Mouse (Mus musculus): ENCODE results near the gene Btbd9.

The Btbd9 gene

GRCm38 (mm10) chr17:30242647-30243046 lies 333.6 kb downstream of the Btbd9 start:
- no peak for DNase-seq (ENCODE audit: low spot score)

GRCm38 (mm10) chr17:30241720-30242322 lies 334.5 kb downstream of the Btbd9 start:
- DNase-seq (ENCODE audit: low spot score) = no peak

DNA sequence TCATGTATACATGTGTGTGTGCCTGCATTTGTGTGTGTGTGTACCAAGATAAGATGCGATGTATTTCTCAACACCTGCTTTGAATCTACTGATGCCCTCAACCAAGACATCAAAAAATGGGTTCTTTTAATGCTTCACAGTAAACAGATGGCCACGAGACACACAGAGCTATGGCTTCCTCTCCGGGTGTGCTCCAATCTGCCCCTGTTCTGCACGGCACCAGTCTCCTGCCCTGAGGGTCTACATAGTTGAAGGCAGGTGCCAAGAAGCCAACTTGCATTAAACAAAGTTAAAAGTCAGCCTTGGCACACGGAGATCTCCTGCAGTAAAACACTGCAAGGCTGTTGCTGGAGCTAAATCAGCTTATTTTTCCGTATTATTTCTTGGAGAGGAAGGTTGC lies 335.2 kb downstream of the Btbd9 start:
- no peak for DNase-seq (ENCODE audit: low spot score)

DNA sequence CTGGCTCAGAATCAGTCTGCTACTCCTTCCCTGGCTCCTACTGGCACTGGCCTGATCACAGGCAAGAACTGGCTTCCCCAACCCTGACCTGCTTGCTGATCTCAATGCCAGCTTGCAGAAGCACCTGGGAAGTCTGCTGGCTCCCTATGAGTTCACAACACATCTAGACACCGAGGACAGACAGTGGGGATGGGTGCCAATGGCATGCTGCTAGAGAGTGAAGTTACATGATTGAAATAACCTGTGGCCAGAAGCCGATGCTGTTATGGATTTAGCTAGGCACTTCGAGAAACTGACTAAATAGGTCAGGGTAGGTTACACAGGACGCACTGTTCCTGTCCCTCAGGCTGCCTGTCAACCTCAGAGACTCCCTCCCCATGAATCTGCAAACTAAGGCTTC lies 335.6 kb downstream of the Btbd9 start:
- DNase-seq (ENCODE audit: low spot score) = no peak

GRCm38 (mm10) chr17:30239458-30239857 lies 336.8 kb downstream of the Btbd9 start:
- no peak for DNase-seq (ENCODE audit: low spot score)

GRCm38 (mm10) chr17:30237600-30237999 lies 338.7 kb downstream of the Btbd9 start:
- no peak for DNase-seq (ENCODE audit: low spot score)

- DNase-seq (ENCODE audit: low spot score) = no peak
Observed at GRCm38 (mm10) chr17:30236611-30237010, 339.7 kb downstream of the Btbd9 start.

DNA sequence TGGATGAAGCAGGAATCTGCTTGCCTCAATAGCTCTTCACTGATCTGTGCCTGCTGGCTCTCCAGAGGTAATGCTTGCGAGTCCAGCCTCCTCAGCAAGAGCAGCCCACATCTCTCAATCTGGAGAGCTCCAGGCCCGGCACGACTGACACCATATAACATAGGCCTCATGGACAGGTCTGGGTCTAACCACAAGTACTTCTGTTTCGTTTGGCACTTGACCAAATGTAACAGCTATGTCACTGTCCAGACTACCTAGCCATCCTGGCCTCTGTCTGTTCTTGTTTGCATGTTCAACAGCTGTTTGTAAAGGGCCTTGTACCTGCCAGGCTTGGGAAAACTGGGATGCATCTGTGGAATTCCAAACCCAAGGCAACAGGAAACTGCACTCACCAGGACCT lies 340.9 kb downstream of the Btbd9 start:
- no peak for DNase-seq (ENCODE audit: low spot score)

DNA sequence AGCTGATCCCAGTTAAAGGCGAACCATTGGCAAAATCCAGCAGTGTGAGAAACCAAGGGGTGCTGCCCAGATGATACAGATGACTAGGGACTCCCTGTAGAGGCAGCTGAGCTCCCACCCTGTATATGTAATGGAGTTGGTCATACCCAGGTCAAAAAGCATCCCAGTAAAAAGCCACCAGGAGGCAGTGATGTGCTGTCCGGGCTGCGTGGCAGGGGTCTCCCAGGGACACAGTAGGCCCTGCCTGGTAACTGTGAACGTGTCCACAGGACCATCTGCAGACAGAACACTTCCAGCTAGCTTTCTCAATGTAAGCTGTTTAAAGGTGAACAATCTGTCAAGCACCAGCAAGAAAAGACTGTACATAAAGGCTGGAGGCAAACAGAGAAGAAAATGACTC lies 343.6 kb downstream of the Btbd9 start:
- no peak for DNase-seq (ENCODE audit: low spot score)

- no peak for DNase-seq (ENCODE audit: low spot score)
Observed at GRCm38 (mm10) chr17:30231483-30231882, 344.8 kb downstream of the Btbd9 start.

DNA sequence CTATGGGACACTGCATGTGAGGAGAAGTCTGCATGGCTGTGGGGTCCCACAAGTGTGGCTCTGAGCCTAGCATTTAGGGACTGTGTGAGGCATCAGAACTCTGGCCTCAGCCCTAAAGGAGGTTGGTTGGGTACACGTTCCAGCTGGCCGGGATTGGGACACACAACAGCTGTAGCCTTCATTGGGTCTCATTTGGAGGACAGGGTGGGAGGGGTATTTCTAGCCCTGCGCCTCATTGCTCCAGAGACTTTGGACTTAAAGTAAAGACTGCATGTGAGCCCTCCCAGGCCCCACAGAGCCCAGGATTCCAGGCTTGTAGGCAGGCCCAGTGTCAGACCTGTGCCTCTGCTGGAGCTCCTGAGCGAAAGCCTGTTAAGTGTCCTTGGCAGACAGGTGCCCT lies 345.9 kb downstream of the Btbd9 start:
- no peak for DNase-seq (ENCODE audit: low spot score)

GRCm38 (mm10) chr17:30228439-30229215 lies 347.7 kb downstream of the Btbd9 start:
- no peak for DNase-seq (ENCODE audit: low spot score)

DNA sequence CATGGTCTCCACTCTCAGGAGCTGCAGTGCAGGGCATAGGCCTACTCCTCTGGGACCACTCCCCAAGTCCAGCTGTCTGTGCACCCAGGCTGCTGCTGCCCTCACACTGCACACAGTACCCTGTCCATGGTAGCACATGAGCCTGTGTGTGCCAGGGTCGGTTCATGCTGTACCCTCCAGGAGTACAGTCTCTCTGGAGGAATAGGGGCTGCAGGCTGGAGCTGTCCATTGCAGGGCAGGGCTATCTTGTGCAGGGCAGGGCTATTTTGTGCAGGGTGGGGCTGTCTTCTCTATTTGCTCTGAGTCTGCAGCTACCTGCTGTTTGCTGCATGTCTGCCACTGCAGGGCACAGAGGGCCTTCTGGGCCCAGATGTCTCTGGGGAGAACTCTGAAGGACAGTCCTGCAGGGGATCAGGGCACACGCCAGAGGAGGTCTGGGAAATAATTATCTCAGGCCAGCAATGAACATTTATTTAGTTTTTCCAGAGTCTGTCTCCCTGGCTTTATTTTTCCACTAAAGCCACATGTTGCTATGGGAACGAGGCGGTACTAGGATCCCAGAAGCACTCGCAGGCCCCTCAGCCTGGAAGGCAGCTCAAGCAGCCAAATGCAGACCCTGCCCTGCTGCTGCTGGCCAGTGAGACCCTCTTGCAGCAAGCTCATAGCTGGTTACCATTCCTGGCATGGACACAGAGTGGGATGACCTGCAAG lies 351.1 kb downstream of the Btbd9 start:
- no peak for DNase-seq (ENCODE audit: low spot score)

GRCm38 (mm10) chr17:30222837-30223236 lies 353.5 kb downstream of the Btbd9 start:
- DNase-seq (ENCODE audit: low spot score) = no peak

- DNase-seq (ENCODE audit: low spot score) = no peak
Observed at GRCm38 (mm10) chr17:30222361-30222760, 353.9 kb downstream of the Btbd9 start.

GRCm38 (mm10) chr17:30221677-30222076 lies 354.6 kb downstream of the Btbd9 start:
- no peak for DNase-seq (ENCODE audit: low spot score)

GRCm38 (mm10) chr17:30215741-30216140 lies 360.5 kb downstream of the Btbd9 start:
- DNase-seq (ENCODE audit: low spot score) = no peak

GRCm38 (mm10) chr17:30214393-30214792 lies 361.9 kb downstream of the Btbd9 start:
- no peak for DNase-seq (ENCODE audit: low spot score)

GRCm38 (mm10) chr17:30213371-30213770 lies 362.9 kb downstream of the Btbd9 start:
- DNase-seq (ENCODE audit: low spot score) = no peak

GRCm38 (mm10) chr17:30212647-30213046 lies 363.6 kb downstream of the Btbd9 start:
- no peak for DNase-seq (ENCODE audit: low spot score)

DNA sequence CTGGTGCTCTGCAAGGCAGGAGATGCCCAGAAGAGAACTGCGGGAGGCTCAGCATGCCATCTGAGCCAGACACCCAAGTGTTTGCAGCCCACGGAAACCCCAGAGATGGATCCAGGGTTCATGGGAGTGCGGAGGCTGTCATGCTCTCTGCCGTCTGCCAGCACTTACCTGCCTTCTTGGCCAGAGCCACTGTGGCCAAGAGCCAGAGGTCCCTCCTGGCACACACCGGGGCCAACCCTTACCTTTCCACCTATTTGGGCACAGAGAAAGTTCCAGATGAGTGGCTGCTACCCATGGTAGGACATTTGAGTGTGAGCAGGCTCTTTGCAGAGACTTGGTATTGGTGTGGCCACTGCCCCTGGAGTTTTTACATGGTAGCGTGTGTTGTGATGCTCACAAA lies 365.4 kb downstream of the Btbd9 start:
- no peak for DNase-seq (ENCODE audit: low spot score)

GRCm38 (mm10) chr17:30210262-30210661 lies 366.0 kb downstream of the Btbd9 start:
- DNase-seq (ENCODE audit: low spot score) = no peak

Measured in T-cell, adult 2 months (primary cell).